In genomic region chr2:180170806-180171521, GRCm38 (mm10) we compare ENCODE assay signal across 8 mouse cellular contexts. TPM values are rescaled to one million over a fixed set of nuclear protein-coding genes. Genes with fewer than 3 reads are reported as not detected.
DNase-seq lines count a peak whose midpoint lies in the region; ATAC-seq and TF ChIP-seq lines count a peak whose summit lies in the region.

TSS of gene Adrm1 (plus strand) at chr2:180171485.

- peak; percentile 97 for DNase-seq in forebrain, embryonic 14.5 days (ENCODE audit: low spot score)
- peak; percentile 99 for DNase-seq in heart, postnatal 14 days
- peak; percentile 99 for DNase-seq in layer of hippocampus, adult 11-12 months (ENCODE audit: low spot score)
- peak; percentile 96 to 97 for DNase-seq in lung, adult 18-20 months
- DNase-seq in testis, postnatal 14 days (ENCODE audit: low spot score), result peak; percentile 96

- H3K9ac ChIP-seq in ES-Bruce4 (ENCODE audit: low read depth, poor library complexity, severe bottlenecking), result peak within 1 kb of the TSS; percentile 97
- H3K9ac ChIP-seq in forebrain, embryonic 14.5 days (ENCODE audit: low read length), result peak within 1 kb of the TSS; percentile 96
- H3K9ac ChIP-seq in neural tube, embryonic 15.5 days (replicated peaks), result peak within 1 kb of the TSS; percentile 88

- H3K4me1 ChIP-seq in ES-Bruce4 (ENCODE audit: control insufficient read depth, insufficient read depth, low read length), result no peaks in the 10 kb centered on the region
- H3K4me1 ChIP-seq in forebrain, embryonic 14.5 days (ENCODE audit: control insufficient read depth, insufficient read depth, low read length), result peaks cover 10% of the 10 kb centered on the region
- peaks cover 30% of the 10 kb centered on the region for H3K4me1 ChIP-seq in neural tube, embryonic 15.5 days

- H3K4me3 ChIP-seq in ES-Bruce4 (ENCODE audit: low read depth, low read length), result peak within 1 kb of the TSS; percentile 92
- H3K4me3 ChIP-seq in forebrain, embryonic 14.5 days (ENCODE audit: low read depth, low read length), result peak within 1 kb of the TSS; percentile 97
- peak within 1 kb of the TSS; percentile 75 for H3K4me3 ChIP-seq in neural tube, embryonic 15.5 days (replicated peaks)

- peaks cover 6% of the 10 kb centered on the region for H3K36me3 ChIP-seq in ES-Bruce4 (ENCODE audit: control insufficient read depth, insufficient read depth, low read length, poor library complexity, severe bottlenecking)
- peaks cover 35% of the 10 kb centered on the region for H3K36me3 ChIP-seq in forebrain, embryonic 14.5 days (ENCODE audit: control insufficient read depth, insufficient read depth, low read length)
- peaks cover 25% of the 10 kb centered on the region for H3K36me3 ChIP-seq in neural tube, embryonic 15.5 days

- TF ChIP-seq EP300 in ES-Bruce4 (IDR thresholded peaks at IDR 0.05; ENCODE audit: insufficient read depth, low read depth, low read length), result 0 out of 2 replicates have a peak, but pooled peaks have one; percentile 49

- no peaks in the 10 kb centered on the region for H3K9me3 ChIP-seq in ES-Bruce4 (replicated peaks; ENCODE audit: control insufficient read depth, insufficient read depth, low read length, poor library complexity, severe bottlenecking)
- H3K9me3 ChIP-seq in forebrain, embryonic 14.5 days (replicated peaks; ENCODE audit: control insufficient read depth, low read length), result no peaks in the 10 kb centered on the region
- no peaks in the 10 kb centered on the region for H3K9me3 ChIP-seq in neural tube, embryonic 15.5 days (replicated peaks)

- no peak within 1 kb of the TSS for H3K27ac ChIP-seq in ES-Bruce4 (ENCODE audit: insufficient read depth, low read length)
- peak within 1 kb of the TSS; percentile 87 for H3K27ac ChIP-seq in forebrain, embryonic 14.5 days (ENCODE audit: low read depth, low read length)
- H3K27ac ChIP-seq in neural tube, embryonic 15.5 days (replicated peaks), result peak within 1 kb of the TSS; percentile 89

- WGBS in forebrain, embryonic 14.5 days, result 6% methylated on average over 41 of the region's 41 CpGs
- 5% methylated on average over 41 of the region's 41 CpGs for WGBS in neural tube, embryonic 15.5 days

- intact Hi-C loops in heart, postnatal 14 days (cut with DNase I), result loop anchor here (5.0 kb wide), 1 partner anchor 199 kb away; no protein-coding TSS in a partner anchor

- peak; percentile 84 for TF ChIP-seq CTCF in ES-Bruce4 (IDR thresholded peaks at IDR 0.05; ENCODE audit: low read depth, low read length)

- H3K27me3 ChIP-seq in ES-Bruce4 (ENCODE audit: control insufficient read depth, insufficient read depth, low read length, poor library complexity, severe bottlenecking), result no peaks in the 10 kb centered on the region
- H3K27me3 ChIP-seq in forebrain, embryonic 14.5 days (replicated peaks; ENCODE audit: control insufficient read depth, insufficient read depth, low read length), result no peaks in the 10 kb centered on the region
- H3K27me3 ChIP-seq in neural tube, embryonic 15.5 days (replicated peaks), result no peaks in the 10 kb centered on the region

- ATAC-seq in cerebellum, adult (ENCODE audit: insufficient number of reproducible peaks, low FRiP score, low TSS enrichment), result peak; percentile 94
- peak; percentile 99 for ATAC-seq in forebrain, embryonic 14.5 days
- ATAC-seq in neural tube, embryonic 15.5 days (ENCODE audit: low FRiP score), result peak; percentile 99

- peak within 1 kb of the TSS; percentile 98 for H3K4me2 ChIP-seq in forebrain, embryonic 14.5 days (ENCODE audit: low read length)
- peak within 1 kb of the TSS; percentile 89 for H3K4me2 ChIP-seq in neural tube, embryonic 15.5 days

- no peak for TF ChIP-seq POLR2A in ES-Bruce4 (IDR thresholded peaks at IDR 0.05; ENCODE audit: insufficient read depth, low read length)

RNA-seq across cellular contexts. Expression of gene Adrm1, which starts in this region (rescaled TPM):
- polyA plus RNA-seq in ES-Bruce4 (2011; ENCODE audit: insufficient read depth, insufficient read length, low read depth, missing spikeins), result 50.0 and 54.3 TPM in 2 replicates
- 147 and 149 TPM in 2 replicates for polyA plus RNA-seq in forebrain, embryonic 14.5 days (2014; fragmentation: Nextera tagmentation; extraction: Ambion mirVana)
- total RNA-seq in heart, postnatal 14 days (2021), result 10 to 100 TPM; 87.1 to 95.9 TPM
- 196 and 203 TPM in 2 replicates for polyA plus RNA-seq in neural tube, embryonic 15.5 days (2015; fragmentation: Nextera tagmentation; extraction: Ambion mirVana)
